Mouse (Mus musculus) skeletal muscle tissue, adult 2 months (tissue): ENCODE measurements around the gene Cad.
A peak's percentile ranks its signal among the peaks of the same experiment; 100 is the strongest.

Source experiments
- DNase-seq: peaks from one replicate; pipeline ENCODE4 v3.0.0-alpha.2; 2012; ENCODE audit warnings: low read depth, low spot score

Cad gene

GRCm38 (mm10) chr5:31108000-31108490 is 53.5 kb downstream of the Cad start, which contains the start of gene Slc30a3:
Slc30a3 (minus strand) TSS chr5:31108237.
- no peak for DNase-seq

GRCm38 (mm10) chr5:31110781-31111180 is 56.2 kb downstream of the Cad start:
- DNase-seq: no peak

DNA sequence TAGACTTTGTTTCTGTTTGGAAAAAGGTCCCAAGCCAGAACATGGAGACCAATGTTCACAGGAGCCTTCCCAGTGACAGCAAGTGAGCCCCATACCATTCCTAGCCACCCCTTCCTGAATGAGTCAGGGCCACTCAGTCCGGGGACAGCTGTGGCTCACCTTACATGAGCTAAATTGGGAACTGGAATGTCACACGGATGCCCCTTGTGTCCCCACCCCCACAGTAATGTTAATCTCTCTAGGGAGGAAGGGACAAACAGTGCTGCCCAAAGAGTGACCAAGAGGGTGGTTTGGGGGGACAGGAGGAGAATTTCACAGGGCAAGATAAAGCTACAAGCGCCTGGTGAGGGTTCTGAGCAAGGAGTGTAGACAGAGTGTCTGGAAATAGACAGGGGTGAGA is 61.8 kb downstream of the Cad start, which contains the start of gene Trim54:
Gene Trim54 (plus strand): TSS at position 359 of the 400 bp plus-strand sequence.
- peak; percentile 92 for DNase-seq

- DNase-seq: peak; percentile 70
Measured at GRCm38 (mm10) chr5:31116912-31117311, 62.3 kb downstream of the Cad start.

DNA sequence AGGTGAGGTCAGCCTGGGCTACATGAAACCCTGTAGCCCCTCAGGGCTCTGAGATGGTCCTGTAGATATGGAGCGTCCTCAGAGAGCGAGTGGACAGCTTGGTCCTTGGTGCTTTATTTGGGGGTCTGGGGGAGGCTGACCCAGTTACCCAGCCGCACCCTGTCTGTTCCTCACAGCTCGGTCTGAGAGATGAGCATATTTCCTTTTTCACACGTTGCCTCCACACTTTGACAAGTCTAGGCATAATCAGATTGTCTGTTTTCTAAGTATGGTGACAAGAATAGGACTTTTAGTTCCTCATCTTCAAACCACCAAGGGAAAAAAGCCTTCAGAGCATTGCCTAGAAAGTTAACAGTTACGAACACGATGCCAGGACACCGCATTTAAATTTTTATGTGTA is 66.5 kb downstream of the Cad start:
- no peak for DNase-seq

- DNase-seq: no peak
Measured at GRCm38 (mm10) chr5:31123481-31123880, 68.9 kb downstream of the Cad start.

GRCm38 (mm10) chr5:31126050-31126449 is 71.5 kb downstream of the Cad start:
- no peak for DNase-seq
